ENCODE assay signal across 8 mouse cellular contexts in genomic region chr1:179960882-179961698, GRCm38 (mm10). TPM values are rescaled to one million over a fixed set of nuclear protein-coding genes. Genes with fewer than 3 reads are reported as not detected.
A peak's percentile ranks its signal among the peaks of the same experiment; 100 is the strongest.
DNase-seq lines count a peak whose midpoint lies in the region; ATAC-seq and TF ChIP-seq lines count a peak whose summit lies in the region.

No protein-coding gene starts in this region.

- H3K27ac ChIP-seq in kidney, adult 2 months (ENCODE audit: insufficient read depth, low read depth, low read length), result no peak overlapping the region
- no peak overlapping the region for H3K27ac ChIP-seq in intestine, postnatal 0 days (ENCODE audit: low read depth, low read length)
- H3K27ac ChIP-seq in neural tube, embryonic 13.5 days (replicated peaks), result no peak overlapping the region

- ATAC-seq in erythroblast, adult 5-6 weeks (replicated peaks; ENCODE audit: low FRiP score, poor library complexity, severe bottlenecking), result 0 out of 2 replicates have a peak, but pooled peaks have one; percentile 28
- ATAC-seq in intestine, postnatal 0 days, result no peak
- ATAC-seq in neural tube, embryonic 13.5 days (ENCODE audit: low read depth), result no peak

- peak; percentile 18 for DNase-seq in kidney, adult 2 months
- DNase-seq in kidney, adult 18-20 months, result no peak
- peak; percentile 25 for DNase-seq in MEL-GATA-1-ER (ENCODE audit: extremely low read depth, low read depth)
- DNase-seq in urinary bladder, postnatal 4 days (ENCODE audit: low spot score in 2 of 2), result no peak
- no peak for DNase-seq in thymus, postnatal 25 days

- H3K4me1 ChIP-seq in kidney, adult 2 months (ENCODE audit: control insufficient read depth, insufficient read depth, low read length), result peaks cover 10% of the 10 kb centered on the region; the same call in 1 of the 2 replicates
- peaks cover 5% of the 10 kb centered on the region; the same call in 1 of the 2 replicates for H3K4me1 ChIP-seq in intestine, postnatal 0 days (replicated peaks; ENCODE audit: control insufficient read depth, insufficient read depth, low read length)
- H3K4me1 ChIP-seq in neural tube, embryonic 13.5 days (replicated peaks), result peaks cover 38% of the 10 kb centered on the region

- under 1% methylated on average over 16 of the region's 16 CpGs for WGBS in kidney, adult 2 months
- WGBS in intestine, postnatal 0 days, result 5% methylated on average over 15 of the region's 16 CpGs
- 3% methylated on average over 16 of the region's 16 CpGs for WGBS in neural tube, embryonic 13.5 days

- peak overlapping the region; percentile 94; the same call in 1 of the 2 replicates for H3K9ac ChIP-seq in intestine, postnatal 0 days (ENCODE audit: low read depth, low read length)
- H3K9ac ChIP-seq in neural tube, embryonic 13.5 days, result peak overlapping the region; percentile 96

- H3K4me2 ChIP-seq in intestine, postnatal 0 days (replicated peaks; ENCODE audit: low read depth), result peak overlapping the region; percentile 92
- H3K4me2 ChIP-seq in neural tube, embryonic 13.5 days, result peak overlapping the region; percentile 90

- H3K4me3 ChIP-seq in kidney, adult 2 months (ENCODE audit: insufficient read depth, low read depth, low read length), result peak overlapping the region; percentile 67
- H3K4me3 ChIP-seq in intestine, postnatal 0 days (ENCODE audit: low read depth, low read length), result peak overlapping the region; percentile 88
- peak overlapping the region; percentile 81 for H3K4me3 ChIP-seq in neural tube, embryonic 13.5 days

- no peaks in the 10 kb centered on the region for H3K36me3 ChIP-seq in kidney, adult 2 months (ENCODE audit: control insufficient read depth, insufficient read depth, low read length)
- H3K36me3 ChIP-seq in intestine, postnatal 0 days (ENCODE audit: control insufficient read depth, insufficient read depth), result no peaks in the 10 kb centered on the region
- H3K36me3 ChIP-seq in neural tube, embryonic 13.5 days, result no peaks in the 10 kb centered on the region

- TF ChIP-seq POLR2A in kidney, adult 2 months (IDR thresholded peaks at IDR 0.05; ENCODE audit: low read depth, low read length), result no peak

- H3K9me3 ChIP-seq in intestine, postnatal 0 days (ENCODE audit: control insufficient read depth), result no peaks in the 10 kb centered on the region
- H3K9me3 ChIP-seq in neural tube, embryonic 13.5 days, result no peaks in the 10 kb centered on the region

- TF ChIP-seq CTCF in kidney, adult 2 months (conservative IDR thresholded peaks at IDR 0.05; ENCODE audit: insufficient read depth, insufficient read length, low read depth, low read length), result no peak
- no peak for TF ChIP-seq CTCF in intestine, postnatal 0 days (IDR thresholded peaks at IDR 0.05; ENCODE audit: low read depth)

- H3K27me3 ChIP-seq in kidney, adult 2 months (replicated peaks; ENCODE audit: control insufficient read depth, insufficient read depth, low read length), result no peaks in the 10 kb centered on the region
- H3K27me3 ChIP-seq in intestine, postnatal 0 days (replicated peaks; ENCODE audit: control insufficient read depth, insufficient read depth, low read length), result no peaks in the 10 kb centered on the region
- no peaks in the 10 kb centered on the region for H3K27me3 ChIP-seq in neural tube, embryonic 13.5 days

RNA-seq across cellular contexts. Expression of gene Cdc42bpa, which starts 0.8 kb away (rescaled TPM):
- polyA plus RNA-seq in kidney, adult 2 months (2012; rRNA removed), result 20.2 and 21.0 TPM in 2 replicates
- total RNA-seq in erythroblast, adult 5-6 weeks (2015; ENCODE audit: low replicate concordance), result 6.9 and 15.7 TPM in 2 replicates
- total RNA-seq in erythroblast, adult 5-6 weeks (2017; ENCODE audit: low replicate concordance), result 27.2 and 30.0 TPM in 2 replicates
- polyA plus RNA-seq in intestine, postnatal 0 days (2015; fragmentation: Nextera tagmentation; extraction: Ambion mirVana), result 9.2 and 10.9 TPM in 2 replicates
- 20.3 and 21.3 TPM in 2 replicates for polyA plus RNA-seq in neural tube, embryonic 13.5 days (2015; fragmentation: Nextera tagmentation; extraction: Ambion mirVana)

Comparison
In these comparisons a context has a peak if more than half of its experiments do, and no peak if none do; other contexts are left out.
1. DNase-seq: peak in kidney, adult 2 months (single experiment) and MEL-GATA-1-ER (single experiment); none in kidney, adult 18-20 months (single experiment), urinary bladder, postnatal 4 days (0 of 2) and thymus, postnatal 25 days (single experiment).
2. Peak in every context shown above with its lines, with median percentiles within 50 percentile points of each other: H3K4me3 ChIP-seq.